Mouse (Mus musculus): Measurements from ENCODE around the gene P2ry2. TPM values are rescaled to one million over a fixed set of nuclear protein-coding genes. Genes with fewer than 3 reads are reported as not detected.
A peak's percentile ranks its signal among the peaks of the same experiment; 100 is the strongest.

P2ry2 gene
- polyA plus RNA-seq, 1 experiment from 2014 or later: 0.76 TPM

GRCm38 (mm10) chr7:100960462-100960861 is 52.2 kb downstream of the P2ry2 start:
- WGBS (ENCODE audit: insufficient replicate concordance): 48% methylated on average over 2 of the region's 2 CpGs
- no peak overlapping the region for H3K4me3 ChIP-seq (replicated peaks)

GRCm38 (mm10) chr7:100958426-100958825 is 54.2 kb downstream of the P2ry2 start:
- Histone ChIP-seq H3K4me3 (replicated peaks) (no peak overlapping the region), H3K27ac (no peak overlapping the region), H3K4me2 (no peak overlapping the region), H3K9me3 (replicated peaks) (no peaks in the 10 kb centered on the region), H3K9ac (no peak overlapping the region), H3K27me3 (no peaks in the 10 kb centered on the region), H3K4me1 (replicated peaks) (peaks cover 9% of the 10 kb centered on the region), H3K36me3 (no peaks in the 10 kb centered on the region)
- 88% methylated on average over 2 of the region's 2 CpGs for WGBS (ENCODE audit: insufficient replicate concordance)
- DNase-seq (no peak), ATAC-seq (ENCODE audit: low read depth) (no peak)

More at GRCm38 (mm10) chr7:100960462-100960861, 52.2 kb downstream of the P2ry2 start:
- Histone ChIP-seq H3K9me3 (replicated peaks) (no peaks in the 10 kb centered on the region), H3K36me3 (no peaks in the 10 kb centered on the region), H3K27ac (no peak overlapping the region), H3K4me1 (replicated peaks) (peaks cover 13% of the 10 kb centered on the region), H3K4me2 (no peak overlapping the region), H3K9ac (no peak overlapping the region), H3K27me3 (no peaks in the 10 kb centered on the region)
- ATAC-seq (ENCODE audit: low read depth): no peak
- no peak for DNase-seq

DNA sequence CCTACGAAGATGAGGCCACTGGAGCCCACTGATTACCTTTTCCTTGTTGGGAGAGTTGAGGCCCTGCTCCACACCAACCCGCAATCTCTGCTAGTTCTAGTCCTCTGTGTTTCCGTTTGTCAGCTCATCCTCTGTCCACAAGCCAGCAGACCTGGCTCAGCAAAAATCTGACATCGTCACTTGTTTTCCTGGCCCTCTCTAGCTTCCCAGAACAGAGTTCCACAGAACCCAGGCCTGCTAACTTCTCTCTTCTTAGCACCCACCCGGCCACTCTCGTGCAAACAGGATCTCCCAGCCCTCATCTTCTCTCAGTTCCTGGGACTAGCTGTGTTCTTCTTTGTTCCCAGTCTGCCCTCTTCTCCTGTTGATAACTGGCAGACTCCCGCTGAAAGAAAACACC is 60.0 kb downstream of the P2ry2 start:
- 67% methylated on average over 7 of the region's 7 CpGs for WGBS (ENCODE audit: insufficient replicate concordance)
- H3K9me3 ChIP-seq (replicated peaks): no peaks in the 10 kb centered on the region
- no peaks in the 10 kb centered on the region for H3K36me3 ChIP-seq
- ATAC-seq (ENCODE audit: low read depth) (no peak), DNase-seq (no peak)
- no peaks in the 10 kb centered on the region for H3K27me3 ChIP-seq
- H3K4me1 ChIP-seq (replicated peaks): peaks cover 45% of the 10 kb centered on the region
- H3K9ac ChIP-seq: no peak overlapping the region
- H3K4me2 ChIP-seq: no peak overlapping the region
- no peak overlapping the region for H3K4me3 ChIP-seq (replicated peaks)
- H3K27ac ChIP-seq: 0 out of 2 replicates have a peak overlapping the region, but pooled peaks have one; percentile 39

GRCm38 (mm10) chr7:100951903-100952302 is 60.8 kb downstream of the P2ry2 start:
- Histone ChIP-seq H3K36me3 (no peaks in the 10 kb centered on the region), H3K27ac (peak overlapping the region; percentile 48; the same call in 1 of the 2 replicates), H3K4me2 (no peak overlapping the region), H3K4me3 (replicated peaks) (no peak overlapping the region), H3K9ac (no peak overlapping the region), H3K9me3 (replicated peaks) (no peaks in the 10 kb centered on the region), H3K27me3 (no peaks in the 10 kb centered on the region), H3K4me1 (replicated peaks) (peaks cover 45% of the 10 kb centered on the region)
- DNase-seq (no peak), ATAC-seq (ENCODE audit: low read depth) (peak; percentile 10; the same call in 1 of the 2 replicates)
- WGBS (ENCODE audit: insufficient replicate concordance): 48% methylated on average over 2 of the region's 2 CpGs

GRCm38 (mm10) chr7:100950481-100951010 is 62.1 kb downstream of the P2ry2 start:
- H3K27ac ChIP-seq: peak overlapping the region; percentile 80
- H3K4me3 ChIP-seq (replicated peaks): no peak overlapping the region
- H3K4me2 ChIP-seq: peak overlapping the region; percentile 8; the same call in 1 of the 2 replicates
- ATAC-seq (ENCODE audit: low read depth): peak; percentile 73
- no peak for DNase-seq
- 18% methylated on average over 12 of the region's 12 CpGs for WGBS (ENCODE audit: insufficient replicate concordance)
- no peak overlapping the region for H3K9ac ChIP-seq
- no peaks in the 10 kb centered on the region for H3K9me3 ChIP-seq (replicated peaks)
- H3K36me3 ChIP-seq: no peaks in the 10 kb centered on the region
- H3K27me3 ChIP-seq: no peaks in the 10 kb centered on the region
- H3K4me1 ChIP-seq (replicated peaks): peaks cover 41% of the 10 kb centered on the region

DNA sequence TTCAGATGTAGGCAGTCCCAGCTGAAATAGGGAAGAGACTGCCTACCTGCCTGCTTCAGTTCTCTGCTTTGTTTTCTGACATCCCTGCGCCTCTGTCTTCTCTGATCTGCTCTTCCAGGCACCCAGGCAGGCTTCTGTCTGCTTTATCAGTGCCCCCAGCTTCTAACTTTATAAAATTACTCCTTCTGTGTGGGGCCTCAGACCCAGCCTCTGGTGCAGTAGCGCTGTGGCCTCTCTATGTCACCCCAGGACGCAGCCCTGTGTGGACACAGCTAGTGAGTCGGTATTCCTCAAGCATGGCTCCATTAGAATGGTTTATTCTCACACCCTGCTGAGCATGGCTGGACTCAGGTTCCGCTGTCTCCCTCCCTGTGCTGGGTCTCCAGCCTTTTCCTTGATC is 62.6 kb downstream of the P2ry2 start:
- DNase-seq (no peak), ATAC-seq (ENCODE audit: low read depth) (peak; percentile 52)
- Histone ChIP-seq H3K36me3 (no peaks in the 10 kb centered on the region), H3K27me3 (no peaks in the 10 kb centered on the region), H3K4me2 (peak overlapping the region; percentile 8), H3K27ac (peak overlapping the region; percentile 80), H3K4me1 (replicated peaks) (peaks cover 41% of the 10 kb centered on the region), H3K9ac (no peak overlapping the region), H3K4me3 (replicated peaks) (no peak overlapping the region), H3K9me3 (replicated peaks) (no peaks in the 10 kb centered on the region)
- WGBS (ENCODE audit: insufficient replicate concordance): 23% methylated on average over 5 of the region's 5 CpGs

Other genes with a start within 250 kb of the P2ry2 start
- 15.3 and 16.7 TPM in 2 replicates for gene Relt, start 149.4 kb downstream of the P2ry2 start, polyA plus RNA-seq (2015; fragmentation: Nextera tagmentation; extraction: Ambion mirVana)
- gene Arhgef17, start 80.8 kb downstream of the P2ry2 start, polyA plus RNA-seq (2015; fragmentation: Nextera tagmentation; extraction: Ambion mirVana): 0.53 and 0.83 TPM in 2 replicates
- 2.7 and 3.2 TPM in 2 replicates for gene P2ry6, start 38.2 kb downstream of the P2ry2 start, polyA plus RNA-seq (2015; fragmentation: Nextera tagmentation; extraction: Ambion mirVana)
- gene Fchsd2, start 80.0 kb upstream of the P2ry2 start, polyA plus RNA-seq (2015; fragmentation: Nextera tagmentation; extraction: Ambion mirVana): 4.2 and 6.8 TPM in 2 replicates

Measured in liver, embryonic 13.5 days (tissue).